Mouse (Mus musculus): ENCODE data around the gene Pcnx3.

- TF ChIP-seq POLR2A (IDR thresholded peaks at IDR 0.05; ENCODE audit: borderline replicate concordance, extremely low read depth, insufficient read depth, insufficient read length, poor library complexity, severe bottlenecking) (no peak), CTCF (IDR thresholded peaks at IDR 0.05; ENCODE audit: borderline replicate concordance, extremely low read depth, insufficient read depth, insufficient read length) (no peak)
Observed at GRCm38 (mm10) chr19:5686437-5686836, 2.3 kb downstream of the Pcnx3 start.
